Mouse (Mus musculus): ENCODE results near the gene Map3k11. TPM values are rescaled to one million over a fixed set of nuclear protein-coding genes. Genes with fewer than 3 reads are reported as not detected.
A peak's percentile ranks its signal among the peaks of the same experiment; 100 is the strongest.
"Not testable (repeated sequence)": the region's sequence is repeated elsewhere in the genome, so short reads cannot be mapped to it uniquely, and the experiment has no call there.

The Map3k11 gene
- total RNA-seq, 2 experiments from 2014 or later, result 8.7 to 11.8 TPM

- TF ChIP-seq CTCF (IDR thresholded peaks at IDR 0.05), result no peak
- no peak overlapping the region for H3K4me3 ChIP-seq
- H3K27ac ChIP-seq, result no peak overlapping the region
- DNase-seq, result no peak
- intact Hi-C loops (cut with DNase I), result no loop called here
Observed at GRCm38 (mm10) chr19:5685431-5685830, 3.1 kb upstream of the Map3k11 start.

- intact Hi-C loops (cut with DNase I), result no loop called here
- Histone ChIP-seq H3K27ac (no peak overlapping the region), H3K4me3 (no peak overlapping the region)
- TF ChIP-seq CTCF (IDR thresholded peaks at IDR 0.05), result no peak
- DNase-seq, result no peak
Observed at GRCm38 (mm10) chr19:5685861-5686260, 2.7 kb upstream of the Map3k11 start.

DNA sequence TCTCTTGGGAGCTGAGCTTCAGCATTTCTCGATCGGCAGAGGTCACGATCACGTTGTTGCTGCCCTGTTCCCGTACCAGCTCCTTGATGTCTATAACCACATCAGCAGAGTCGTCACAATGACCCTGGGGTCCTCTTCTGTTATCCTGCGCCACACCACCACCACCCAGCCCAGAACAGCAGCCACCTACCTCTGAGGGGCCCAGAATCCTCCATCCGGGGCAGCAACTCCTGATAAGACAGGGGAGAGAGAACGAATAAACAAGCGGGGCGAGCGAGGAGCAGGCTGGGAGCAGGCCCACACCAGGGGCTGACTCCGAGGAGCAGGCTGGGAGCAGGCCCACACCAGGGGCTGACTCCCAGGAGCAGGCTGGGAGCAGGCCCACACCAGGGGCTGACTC lies 2.1 kb upstream of the Map3k11 start:
- no peak for DNase-seq
- intact Hi-C loops (cut with DNase I), result no loop called here
- Histone ChIP-seq H3K4me3 (no peak overlapping the region), H3K27ac (no peak overlapping the region)
- TF ChIP-seq CTCF (IDR thresholded peaks at IDR 0.05), result no peak

DNA sequence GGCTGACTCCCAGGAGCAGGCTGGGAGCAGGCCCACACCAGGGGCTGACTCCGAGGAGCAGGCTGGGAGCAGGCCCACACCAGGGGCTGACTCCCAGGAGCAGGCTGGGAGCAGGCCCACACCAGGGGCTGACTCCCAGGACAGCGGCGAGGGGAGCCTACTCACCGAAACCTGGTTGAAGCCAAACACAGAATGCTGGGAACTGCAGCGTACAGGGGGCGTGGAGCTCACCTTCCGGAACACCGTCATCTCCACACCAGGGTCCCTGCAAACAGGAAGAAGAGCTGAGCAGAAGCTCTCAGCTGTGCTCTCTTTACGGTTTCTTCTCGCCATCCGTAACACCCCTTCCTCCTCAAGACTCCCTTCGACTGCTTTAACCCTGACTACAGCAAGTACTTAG lies 1.6 kb upstream of the Map3k11 start:
- H3K4me3 ChIP-seq; DNase-seq; intact Hi-C loops (cut with DNase I); H3K27ac ChIP-seq: not testable (repeated sequence)

- Histone ChIP-seq H3K4me3 (peak overlapping the region; percentile 82), H3K27ac (peak overlapping the region; percentile 95)
- no peak for DNase-seq
- no peak for TF ChIP-seq CTCF (IDR thresholded peaks at IDR 0.05)
- intact Hi-C loops (cut with DNase I), result loop anchor here (2.0 kb wide), 1 partner anchor 77 kb away; the partner anchor contains the start of gene Kat5
Observed at GRCm38 (mm10) chr19:5687738-5688137, 804 bp upstream of the Map3k11 start.

DNA sequence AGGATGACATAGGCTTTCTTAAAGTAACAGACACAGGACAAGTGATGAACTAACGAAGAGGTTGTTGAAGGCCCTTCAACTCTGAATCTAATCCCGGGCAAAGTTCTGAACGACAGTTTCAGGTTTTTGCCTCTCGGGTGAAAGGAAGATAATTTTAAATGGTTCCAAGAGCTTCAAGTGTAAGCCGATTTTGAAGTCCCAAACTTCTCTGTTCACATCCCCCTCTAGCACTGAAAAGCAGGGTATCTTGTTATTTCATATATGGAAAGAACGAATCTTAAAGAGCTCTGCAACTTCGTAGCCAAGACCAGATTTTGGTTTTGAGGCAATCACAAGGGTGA lies 516 bp downstream of the Map3k11 start:
- peak overlapping the region; percentile 95 for H3K27ac ChIP-seq
- intact Hi-C loops (cut with DNase I), result loop anchor here (2.0 kb wide), 1 partner anchor 78 kb away; the partner anchor contains the start of gene Kat5
- H3K4me3 ChIP-seq, result peak overlapping the region; percentile 82
- no peak for TF ChIP-seq CTCF (IDR thresholded peaks at IDR 0.05)
- DNase-seq, result no peak

DNA sequence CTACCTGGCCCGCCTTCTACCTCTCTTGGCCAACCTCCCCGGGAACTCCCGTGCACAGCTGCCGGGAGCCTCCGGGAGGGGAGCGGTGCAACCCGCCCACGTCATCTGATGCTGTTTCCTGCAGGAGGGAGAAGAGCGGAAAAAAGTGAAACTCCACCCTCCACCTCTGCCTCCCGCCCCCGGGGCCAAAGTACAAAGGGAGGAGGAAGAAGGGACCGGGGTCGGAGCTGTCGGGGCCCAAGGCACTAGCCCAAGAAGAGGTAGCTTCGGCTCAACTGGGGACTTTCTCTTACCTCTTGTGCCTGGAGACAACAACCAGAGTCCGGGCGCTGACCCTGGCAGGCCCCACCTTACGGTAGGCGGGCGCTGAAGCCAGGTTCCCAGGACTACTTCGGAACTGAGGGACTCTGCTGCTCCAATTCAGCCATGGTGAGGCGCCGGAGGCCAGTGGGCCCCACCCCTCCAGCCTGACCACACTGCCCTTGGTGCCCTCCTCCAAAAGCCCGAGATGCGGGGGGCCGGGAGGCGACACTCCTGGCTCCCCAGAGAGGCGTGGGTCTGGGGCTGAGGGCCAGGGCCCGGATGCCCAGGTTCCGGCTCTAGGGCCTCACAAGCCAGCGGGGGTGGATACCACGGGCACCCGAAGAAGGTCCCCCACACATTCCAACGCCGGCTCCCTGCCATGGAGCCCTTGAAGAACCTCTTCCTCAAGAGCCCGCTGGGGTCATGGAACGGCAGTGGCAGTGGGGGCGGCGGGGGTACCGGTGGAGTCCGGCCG lies 1.2 kb downstream of the Map3k11 start:
- intact Hi-C loops (cut with DNase I), result loop anchor here (2.0 kb wide), 2 partner anchors 37 to 79 kb away; partner anchors contain the start of genes Ehbp1l1 and Kat5
- Histone ChIP-seq H3K27ac (peak overlapping the region; percentile 95), H3K4me3 (peak overlapping the region; percentile 82)
- peak; percentile 11; the same call in 1 of the 2 replicates for TF ChIP-seq CTCF (IDR thresholded peaks at IDR 0.05)
- peak; percentile 91 for DNase-seq

GRCm38 (mm10) chr19:5690343-5690735 lies 1.8 kb downstream of the Map3k11 start:
- intact Hi-C loops (cut with DNase I), result loop anchor here (2.0 kb wide), 1 partner anchor 36 kb away; the partner anchor contains the start of gene Ehbp1l1
- Histone ChIP-seq H3K4me3 (peak overlapping the region; percentile 82), H3K27ac (peak overlapping the region; percentile 95)
- DNase-seq, result peak; percentile 55
- no peak for TF ChIP-seq CTCF (IDR thresholded peaks at IDR 0.05)

DNA sequence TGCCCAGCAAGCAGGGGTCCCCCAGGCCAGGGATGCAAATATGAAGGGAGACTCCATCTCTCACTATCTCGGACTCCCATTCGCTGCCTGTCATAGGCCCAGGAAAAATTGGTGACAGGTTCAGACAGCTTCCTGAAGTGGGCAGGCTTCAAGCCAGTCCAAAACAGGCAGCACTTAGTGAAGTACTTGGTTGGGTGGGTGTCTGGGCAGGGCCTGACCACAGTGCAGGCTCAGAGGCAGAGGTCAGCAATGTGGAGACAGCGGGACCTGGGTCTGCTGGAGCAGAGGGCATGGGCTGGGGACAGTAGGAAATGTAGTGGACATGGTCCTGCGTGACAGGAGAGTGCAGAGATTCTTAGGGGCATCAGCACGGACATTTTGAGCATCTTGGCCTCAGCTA lies 3.1 kb downstream of the Map3k11 start:
- peak overlapping the region; percentile 82 for H3K4me3 ChIP-seq
- peak overlapping the region; percentile 95 for H3K27ac ChIP-seq
- intact Hi-C loops (cut with DNase I), result loop anchor here (2.0 kb wide), 1 partner anchor 35 kb away; the partner anchor contains the start of gene Ehbp1l1
- no peak for DNase-seq
- TF ChIP-seq CTCF (IDR thresholded peaks at IDR 0.05), result no peak

GRCm38 (mm10) chr19:5692086-5692912 lies 3.8 kb downstream of the Map3k11 start:
- no peak for TF ChIP-seq CTCF (IDR thresholded peaks at IDR 0.05)
- Histone ChIP-seq H3K27ac (peak overlapping the region; percentile 95), H3K4me3 (peak overlapping the region; percentile 82)
- intact Hi-C loops (cut with DNase I), result no loop called here
- DNase-seq, result peak; percentile 72

GRCm38 (mm10) chr19:5692913-5693396 lies 4.4 kb downstream of the Map3k11 start:
- no peak for TF ChIP-seq CTCF (IDR thresholded peaks at IDR 0.05)
- intact Hi-C loops (cut with DNase I), result no loop called here
- peak overlapping the region; percentile 82 for H3K4me3 ChIP-seq
- no peak for DNase-seq
- peak overlapping the region; percentile 95 for H3K27ac ChIP-seq

DNA sequence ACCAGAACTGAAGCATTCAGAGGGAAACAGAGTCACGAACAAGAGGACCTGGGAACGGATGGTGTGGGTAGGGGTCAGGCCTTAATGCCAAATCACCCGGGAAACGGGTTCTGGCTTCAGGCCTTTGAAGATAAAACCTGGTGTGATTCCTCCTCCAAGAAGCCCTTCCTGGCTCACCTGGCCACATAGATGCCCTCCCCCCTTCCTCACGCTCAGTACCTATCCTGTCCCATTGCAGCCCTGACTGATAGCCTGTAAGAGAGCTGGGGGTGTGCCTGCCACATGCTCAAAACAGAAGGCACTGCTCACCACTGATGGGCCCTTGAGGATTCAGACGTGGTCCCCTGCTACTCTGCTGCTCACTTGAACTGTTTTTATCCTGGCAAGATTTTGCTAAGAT lies 5.3 kb downstream of the Map3k11 start:
- H3K4me3 ChIP-seq, result peak overlapping the region; percentile 82
- no peak for TF ChIP-seq CTCF (IDR thresholded peaks at IDR 0.05)
- no peak for DNase-seq
- intact Hi-C loops (cut with DNase I), result no loop called here
- peak overlapping the region; percentile 95 for H3K27ac ChIP-seq
